Mouse (Mus musculus) splenic B cell, adult 2 months (primary cell): ENCODE data around the gene Tmem81.

Experiments
- DNase-seq: peaks from one replicate; pipeline ENCODE4 v3.0.0-alpha.2; 2011; ENCODE audit warnings: low read depth, low spot score
- H3K27me3 ChIP-seq: 2 replicates; pipeline ENCODE4 v1.6.1; 2012; ENCODE audit warnings: mild to moderate bottlenecking, low read length, moderate library complexity, mixed read lengths; ENCODE audit not compliant: control insufficient read depth, poor library complexity, insufficient read depth, severe bottlenecking
- H3K36me3 ChIP-seq: 2 replicates; pipeline ENCODE4 v1.6.1; 2012; ENCODE audit warnings: mild to moderate bottlenecking, low read length, moderate library complexity, mixed read lengths; ENCODE audit not compliant: control insufficient read depth, poor library complexity, insufficient read depth, severe bottlenecking

Tmem81 gene

DNA sequence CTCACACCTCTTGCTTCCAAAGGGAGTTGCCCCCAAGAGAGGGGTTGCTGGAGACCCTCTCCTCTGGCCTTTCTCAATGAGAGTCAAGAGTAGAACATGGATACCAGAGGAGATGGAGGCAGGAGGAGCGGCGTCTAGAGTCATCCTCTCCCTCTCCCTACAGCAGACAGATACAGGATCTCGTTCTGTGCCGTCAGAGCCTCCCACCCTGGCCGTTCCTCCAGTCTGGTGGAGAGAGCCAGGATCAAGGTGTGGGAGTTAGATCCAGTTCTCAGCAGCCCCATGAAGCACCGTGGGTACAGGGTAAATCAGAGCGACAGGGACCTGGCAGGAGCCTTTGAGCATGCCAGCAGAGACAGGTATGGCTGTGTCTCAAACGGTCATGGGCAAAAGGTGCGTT is 26.5 kb downstream of the Tmem81 start:
- DNase-seq = no peak
- H3K36me3 ChIP-seq = no peaks in the 10 kb centered on the region
- H3K27me3 ChIP-seq = no peaks in the 10 kb centered on the region

DNA sequence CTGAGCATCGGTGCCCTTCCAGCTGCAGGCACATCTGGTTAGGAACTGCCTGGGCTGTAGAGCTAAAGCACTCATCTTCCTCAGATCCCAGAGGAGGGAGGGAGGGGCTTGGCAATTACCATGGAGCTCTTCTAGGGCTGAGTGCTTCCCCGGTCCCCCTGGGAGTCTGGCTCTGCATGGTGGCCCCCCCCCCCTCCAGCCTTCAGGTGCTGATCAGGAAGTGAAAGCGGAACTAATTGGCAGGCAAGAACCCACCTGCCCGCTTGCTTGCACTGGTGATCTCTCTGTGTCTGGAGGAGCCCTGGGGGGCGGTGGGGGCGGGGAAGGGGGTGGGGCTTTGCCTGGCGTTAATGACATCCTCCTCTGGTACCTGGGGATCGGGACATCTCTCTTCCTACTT is 27.8 kb downstream of the Tmem81 start:
- no peaks in the 10 kb centered on the region for H3K36me3 ChIP-seq
- DNase-seq = peak; percentile 86

DNA sequence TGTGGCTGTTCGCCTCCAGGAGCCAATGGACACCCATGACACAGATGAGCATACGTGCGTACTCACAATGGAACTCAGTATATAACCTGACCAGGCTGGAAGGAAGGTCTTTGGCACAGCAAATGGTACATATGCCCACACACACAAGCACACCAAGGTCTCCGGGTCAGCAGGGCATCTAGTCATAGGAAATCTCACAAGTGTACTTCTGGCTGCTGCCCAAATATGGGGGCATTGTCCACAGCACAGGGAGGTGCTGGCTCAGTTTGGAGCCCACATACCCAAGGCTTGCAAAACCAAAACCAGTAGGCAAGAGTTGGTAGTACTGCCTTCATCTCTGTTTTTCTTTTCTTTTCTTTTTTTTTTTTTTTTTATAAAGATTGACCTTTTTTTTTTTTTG is 29.5 kb downstream of the Tmem81 start:
- no peaks in the 10 kb centered on the region for H3K36me3 ChIP-seq
- no peak for DNase-seq
- H3K27me3 ChIP-seq = no peaks in the 10 kb centered on the region

More for the DNA sequence above, 27.8 kb downstream of the Tmem81 start:
- H3K27me3 ChIP-seq = no peaks in the 10 kb centered on the region

DNA sequence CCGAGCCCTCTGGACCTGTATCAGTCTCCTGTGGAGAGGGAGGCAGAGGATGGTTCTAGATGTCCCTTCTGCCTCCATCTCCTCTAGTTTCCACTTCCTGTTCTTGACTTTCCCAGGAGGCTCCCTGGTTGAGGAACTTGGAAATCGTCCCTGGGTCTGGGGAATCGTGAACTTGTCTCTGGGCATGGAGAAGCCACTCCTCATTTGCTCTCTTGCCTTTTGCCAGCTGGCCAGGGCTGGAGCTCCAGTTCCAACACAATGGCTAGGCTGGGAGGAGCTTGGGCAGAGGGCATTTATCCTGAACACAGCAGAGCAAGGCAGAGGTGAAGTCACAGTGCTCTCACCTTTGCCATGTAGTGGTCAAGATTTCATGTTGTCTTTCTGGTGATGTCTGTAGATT is 30.4 kb downstream of the Tmem81 start:
- Histone ChIP-seq H3K36me3 (no peaks in the 10 kb centered on the region), H3K27me3 (no peaks in the 10 kb centered on the region)
- DNase-seq = no peak

DNA sequence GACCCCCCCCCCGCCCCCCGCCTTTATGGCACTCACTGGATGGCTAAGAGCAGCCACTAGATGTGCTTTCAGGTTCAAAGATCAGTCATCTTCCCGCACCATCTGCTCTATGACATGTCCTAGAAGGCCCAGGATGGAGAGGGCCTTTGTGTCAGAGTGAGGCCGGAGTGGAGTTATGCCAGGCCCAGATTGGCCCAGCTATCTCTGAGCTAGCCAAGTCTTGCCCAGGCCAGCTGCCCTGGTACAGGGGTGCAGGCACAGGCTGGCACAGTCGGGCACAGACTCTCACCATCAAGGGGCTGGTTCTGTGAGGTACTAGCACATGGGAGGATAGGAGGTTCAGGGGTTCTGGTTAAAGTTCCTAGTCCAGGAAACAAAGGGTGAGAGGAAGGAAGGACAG is 31.7 kb downstream of the Tmem81 start:
- DNase-seq = no peak
- Histone ChIP-seq H3K36me3 (no peaks in the 10 kb centered on the region), H3K27me3 (no peaks in the 10 kb centered on the region; the same call in 1 of the 2 replicates)

DNA sequence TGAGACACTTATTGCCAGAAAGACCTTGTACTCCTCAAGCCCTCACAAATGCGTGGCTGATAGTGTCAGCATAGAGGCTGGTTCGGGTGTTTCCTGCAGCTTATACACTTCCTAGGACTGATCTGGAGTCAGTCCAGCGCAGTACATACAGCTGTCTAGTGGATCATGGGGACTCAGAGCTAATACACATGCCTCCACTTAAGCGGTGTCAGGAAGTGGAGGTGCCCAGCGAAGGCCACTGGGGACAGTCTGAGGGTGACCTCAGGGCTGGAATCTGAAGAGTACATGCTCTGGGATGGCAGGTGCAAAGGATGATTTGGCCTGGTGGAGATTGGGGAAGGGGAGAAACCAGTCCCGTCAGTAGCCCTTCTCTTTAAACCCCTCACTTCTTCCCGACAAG is 34.7 kb downstream of the Tmem81 start:
- DNase-seq = no peak
- H3K36me3 ChIP-seq = no peaks in the 10 kb centered on the region
- no peaks in the 10 kb centered on the region; the same call in 1 of the 2 replicates for H3K27me3 ChIP-seq

DNA sequence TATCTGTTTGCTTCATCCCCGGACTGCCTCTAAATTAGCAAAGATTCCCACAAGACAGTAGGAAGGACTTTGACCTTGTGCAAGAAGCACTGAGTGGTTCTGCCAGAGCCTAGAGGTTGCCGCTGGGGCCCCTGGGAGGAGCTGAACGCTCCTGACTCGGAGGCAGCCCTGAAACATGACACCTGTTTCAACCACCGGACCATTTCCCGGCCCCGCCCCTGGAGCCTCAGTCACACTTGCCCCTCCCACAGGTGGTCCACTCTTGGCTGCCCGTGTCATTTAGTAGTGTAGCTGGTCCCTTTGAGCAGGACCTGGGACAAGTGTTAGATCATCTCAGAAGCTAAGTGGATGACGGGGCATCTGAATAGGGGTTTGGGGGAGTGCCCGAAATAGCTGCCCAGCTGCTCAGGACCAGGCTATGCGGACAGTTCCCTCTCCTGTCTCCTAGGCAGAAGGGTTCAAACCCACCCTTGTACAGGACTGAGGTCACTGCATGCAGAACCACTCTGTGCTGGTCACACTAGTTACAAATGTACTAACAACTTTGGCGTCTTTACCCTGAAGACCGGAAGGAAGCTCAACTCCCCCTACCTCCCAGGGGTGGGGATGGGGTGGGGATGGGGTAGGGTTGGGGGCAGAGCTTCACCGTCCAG is 35.3 kb downstream of the Tmem81 start:
- no peaks in the 10 kb centered on the region; the same call in 1 of the 2 replicates for H3K27me3 ChIP-seq

DNA sequence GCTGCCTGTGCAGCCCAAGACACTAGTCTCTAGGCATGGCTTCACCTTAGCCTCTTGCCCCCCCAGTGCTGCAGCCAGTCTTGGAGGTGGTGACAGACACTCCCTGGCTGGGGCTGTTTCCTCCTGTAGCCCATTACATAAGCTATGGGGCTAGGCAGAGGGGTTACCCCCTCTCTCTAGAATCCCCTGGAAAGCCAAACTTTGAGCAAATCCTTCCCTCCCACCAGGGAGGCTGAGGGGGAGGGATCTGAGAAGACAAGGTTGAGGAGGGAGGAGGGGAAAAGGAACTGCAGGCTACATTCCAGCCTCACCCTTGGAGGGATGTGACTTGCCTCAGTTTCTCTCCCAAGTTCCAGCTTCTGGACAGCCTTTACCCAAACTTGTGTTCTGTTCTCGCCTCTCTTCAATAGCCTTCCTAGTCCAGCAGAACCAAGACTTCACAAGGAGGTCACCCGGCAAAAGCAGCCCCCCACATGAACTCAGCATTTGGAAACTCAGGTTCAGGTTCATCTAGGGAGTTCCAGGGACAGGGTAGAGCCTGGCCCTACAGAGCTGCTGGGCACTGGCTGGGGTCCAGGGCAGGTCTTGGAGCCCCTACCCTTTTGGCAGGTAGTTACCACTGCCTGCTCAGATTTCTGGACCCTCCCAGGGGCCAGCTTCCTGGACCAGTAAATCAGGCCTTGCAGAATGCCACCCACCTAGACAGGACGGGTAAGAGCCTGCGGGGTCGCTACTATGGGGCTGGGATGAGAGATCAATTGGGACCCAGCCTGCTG is 36.0 kb downstream of the Tmem81 start:
- Histone ChIP-seq H3K36me3 (no peaks in the 10 kb centered on the region), H3K27me3 (no peaks in the 10 kb centered on the region; the same call in 1 of the 2 replicates)
- no peak for DNase-seq

More for the DNA sequence above, 35.3 kb downstream of the Tmem81 start:
- DNase-seq = peak; percentile 35
- no peaks in the 10 kb centered on the region for H3K36me3 ChIP-seq

DNA sequence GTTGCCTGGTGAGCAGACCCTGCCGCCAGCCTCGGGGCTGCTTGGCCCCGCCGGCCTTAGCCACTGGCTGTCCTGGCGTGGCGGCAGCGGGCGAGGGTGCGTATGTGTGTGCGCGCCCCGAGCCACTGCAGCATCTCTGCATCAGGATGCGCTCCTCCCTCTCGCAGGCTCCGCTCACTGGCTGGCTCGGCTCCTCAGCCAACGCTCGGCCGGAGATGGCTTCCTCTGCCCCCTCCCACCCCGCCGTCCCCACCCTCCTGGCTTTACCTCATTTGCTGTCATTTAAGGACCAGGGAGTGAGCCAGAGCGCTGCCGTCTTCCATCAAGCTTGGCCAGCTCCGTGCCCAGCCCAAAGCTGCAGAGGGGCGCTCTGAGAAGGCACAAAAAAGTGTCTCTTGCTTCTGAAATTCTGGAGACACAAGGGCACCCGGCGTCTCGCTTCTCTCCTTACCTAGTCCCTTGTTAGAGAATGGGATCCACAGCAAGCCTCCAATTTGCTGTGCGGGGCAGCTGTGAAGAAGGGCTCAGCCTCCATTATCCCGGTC is 36.8 kb downstream of the Tmem81 start, which contains the start of gene Cntn2:
TSS of gene Cntn2 (minus strand) at position 495 of the 545 bp plus-strand sequence.
- Histone ChIP-seq H3K27me3 (no peaks in the 10 kb centered on the region; the same call in 1 of the 2 replicates), H3K36me3 (no peaks in the 10 kb centered on the region)
- no peak for DNase-seq

DNA sequence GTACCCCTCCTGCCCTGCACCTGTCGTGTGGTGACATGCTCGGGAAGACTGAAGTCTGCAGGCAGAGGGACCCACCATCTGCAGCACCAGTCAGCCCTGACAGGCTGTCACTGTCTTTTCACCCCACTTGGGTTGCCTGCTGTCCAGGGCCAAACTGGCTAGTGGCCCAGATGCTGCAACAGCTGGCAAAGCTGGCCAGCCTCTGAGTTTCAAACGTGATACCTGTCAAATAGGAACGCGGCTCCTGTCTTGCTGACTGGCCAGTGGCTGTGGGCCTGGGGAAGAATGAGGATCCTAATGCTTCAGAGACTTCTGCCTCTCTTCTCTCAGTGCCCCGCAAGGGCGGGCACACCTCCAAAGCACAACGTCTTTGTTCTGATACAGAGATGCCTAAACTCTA is 37.8 kb downstream of the Tmem81 start:
- DNase-seq = no peak
- no peaks in the 10 kb centered on the region for H3K36me3 ChIP-seq
- no peaks in the 10 kb centered on the region; the same call in 1 of the 2 replicates for H3K27me3 ChIP-seq

DNA sequence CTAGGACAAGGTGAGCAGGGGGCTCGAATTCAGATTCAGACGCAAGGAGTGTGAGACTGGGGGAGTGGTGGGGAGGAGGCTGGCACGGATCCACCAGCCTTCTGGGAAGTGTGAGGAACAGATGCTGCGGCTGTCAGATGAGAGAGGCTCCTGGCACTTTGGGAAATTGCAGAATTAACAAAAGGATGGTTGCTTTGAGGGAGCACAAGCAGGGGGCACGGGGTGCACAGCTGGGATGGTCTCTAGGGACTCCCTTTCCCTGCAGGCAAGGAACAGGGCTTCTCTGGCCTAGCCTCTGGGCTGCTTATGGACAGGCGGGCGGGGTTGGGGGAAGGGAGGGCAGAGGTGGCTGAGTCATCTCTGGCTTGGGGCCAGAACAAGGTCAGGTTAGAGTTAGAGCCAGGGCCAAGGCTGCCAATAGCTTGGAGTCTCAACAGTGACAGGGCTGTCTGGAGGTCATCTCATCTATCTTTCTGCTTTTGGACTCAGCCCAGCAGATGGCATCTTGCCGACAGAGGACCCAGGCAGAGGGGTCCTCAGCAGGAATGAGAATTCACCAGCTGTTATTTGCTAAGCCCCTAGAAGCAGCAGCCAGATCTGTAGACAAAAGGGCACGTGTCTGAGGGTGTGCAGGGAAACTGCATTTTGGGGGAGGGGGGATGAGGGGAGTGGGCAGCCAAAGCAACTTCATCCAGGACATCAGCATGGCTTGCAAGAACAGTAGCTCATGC is 52.0 kb downstream of the Tmem81 start:
- no peak for DNase-seq
- H3K27me3 ChIP-seq = 0 out of 2 replicates have a peak, but pooled peaks cover 2% of the 10 kb centered on the region
- H3K36me3 ChIP-seq = no peaks in the 10 kb centered on the region
